24 mouse cellular contexts compared by ENCODE assay signal in genomic region chr4:119437936-119438335, GRCm38 (mm10). TPM values are rescaled to one million over a fixed set of nuclear protein-coding genes. Genes with fewer than 3 reads are reported as not detected.
DNase-seq lines count a peak whose midpoint lies in the region; ATAC-seq lines count a peak whose summit lies in the region.
"Had no signal": no experiment of that assay in that cellular context is flagged by ENCODE, and none has a peak within 500 bp of the region (broad histone marks: within the 10 kb centered on the region; RNA-seq: fewer than 3 reads in every experiment).

No protein-coding gene starts in this region.

- no peak overlapping the region for H3K27ac ChIP-seq in kidney, embryonic 16.5 days (ENCODE audit: low read length)
- no peak overlapping the region for H3K27ac ChIP-seq in kidney, embryonic 15.5 days
- H3K27ac ChIP-seq: embryonic facial prominence, embryonic 13.5 days; embryonic facial prominence, embryonic 15.5 days; forebrain, embryonic 10.5 days; forebrain, embryonic 12.5 days had no signal

- ATAC-seq in kidney, embryonic 16.5 days (ENCODE audit: low FRiP score, low TSS enrichment) = no peak
- no peak for ATAC-seq in kidney, embryonic 15.5 days (replicated peaks; ENCODE audit: low FRiP score)
- ATAC-seq: forebrain, embryonic 14.5 days had no signal

- no peak overlapping the region for H3K9ac ChIP-seq in kidney, embryonic 16.5 days (replicated peaks; ENCODE audit: low read length)
- no peak overlapping the region for H3K9ac ChIP-seq in kidney, embryonic 15.5 days
- H3K9ac ChIP-seq: embryonic facial prominence, embryonic 13.5 days; embryonic facial prominence, embryonic 15.5 days; forebrain, embryonic 12.5 days had no signal

- no peaks in the 10 kb centered on the region for H3K36me3 ChIP-seq in kidney, embryonic 16.5 days (ENCODE audit: insufficient read depth, low read length)
- no peaks in the 10 kb centered on the region for H3K36me3 ChIP-seq in kidney, embryonic 15.5 days
- H3K36me3 ChIP-seq: embryonic facial prominence, embryonic 13.5 days; embryonic facial prominence, embryonic 15.5 days; forebrain, embryonic 10.5 days; forebrain, embryonic 12.5 days had no signal

- peak; percentile 51 for DNase-seq in kidney, adult 11 months
- DNase-seq in kidney, adult 8-10 months = peak; percentile 62 to 66
- DNase-seq in kidney, postnatal 25 days = peak; percentile 20 to 65
- no peak for DNase-seq in kidney, postnatal 4 days
- DNase-seq: adrenal gland, adult 2 months; adrenal gland, postnatal 10 days; adrenal gland, postnatal 25 days; cerebellum, adult 11 months; cerebellum, adult 18-20 months; cerebellum, adult 8-10 months; cerebellum, adult 9-11 months; cerebellum, postnatal 14 days; cerebellum, postnatal 36 days; embryo, embryonic 11 days had no signal

- no peaks in the 10 kb centered on the region for H3K27me3 ChIP-seq in kidney, embryonic 16.5 days (ENCODE audit: insufficient read depth, low read length)
- H3K27me3 ChIP-seq in kidney, embryonic 15.5 days = no peaks in the 10 kb centered on the region
- H3K27me3 ChIP-seq: embryonic facial prominence, embryonic 13.5 days; embryonic facial prominence, embryonic 15.5 days had no signal

- 0 out of 2 replicates have a peak, but pooled peaks cover 4% of the 10 kb centered on the region for H3K4me1 ChIP-seq in kidney, embryonic 16.5 days (ENCODE audit: insufficient read depth, low read length)
- H3K4me1 ChIP-seq in kidney, embryonic 15.5 days = peaks cover 4% of the 10 kb centered on the region
- H3K4me1 ChIP-seq: embryonic facial prominence, embryonic 13.5 days; embryonic facial prominence, embryonic 15.5 days; forebrain, embryonic 12.5 days had no signal

- no peak overlapping the region for H3K4me3 ChIP-seq in kidney, embryonic 16.5 days (ENCODE audit: low read length)
- H3K4me3 ChIP-seq in kidney, embryonic 15.5 days (replicated peaks) = no peak overlapping the region
- H3K4me3 ChIP-seq: embryonic facial prominence, embryonic 13.5 days; embryonic facial prominence, embryonic 15.5 days; erythroblast, embryonic 14.5 days; forebrain, embryonic 10.5 days; forebrain, embryonic 12.5 days had no signal

- peaks cover 2% of the 10 kb centered on the region; the same call in 1 of the 2 replicates for H3K9me3 ChIP-seq in kidney, embryonic 16.5 days (ENCODE audit: low read length)
- H3K9me3 ChIP-seq in kidney, embryonic 15.5 days (replicated peaks) = no peaks in the 10 kb centered on the region
- H3K9me3 ChIP-seq: embryonic facial prominence, embryonic 15.5 days; forebrain, embryonic 10.5 days; forebrain, embryonic 12.5 days had no signal

- no peak overlapping the region for H3K4me2 ChIP-seq in kidney, embryonic 16.5 days (replicated peaks; ENCODE audit: low read depth, low read length)
- no peak overlapping the region for H3K4me2 ChIP-seq in kidney, embryonic 15.5 days
- H3K4me2 ChIP-seq: embryonic facial prominence, embryonic 13.5 days; embryonic facial prominence, embryonic 15.5 days; forebrain, embryonic 12.5 days had no signal

- WGBS in kidney, embryonic 16.5 days = 87% methylated on average over 2 of the region's 2 CpGs
- 82% methylated on average over 2 of the region's 2 CpGs for WGBS in kidney, embryonic 15.5 days

RNA-seq across cellular contexts. Expression of gene Zmynd12, which starts 15.3 kb away (rescaled TPM):
- polyA plus RNA-seq in kidney, embryonic 16.5 days (2015; fragmentation: Nextera tagmentation; extraction: Ambion mirVana) = 0.75 and 0.87 TPM in 2 replicates
- 0.44 and 0.51 TPM in 2 replicates for polyA plus RNA-seq in kidney, embryonic 15.5 days (2015; fragmentation: Nextera tagmentation; extraction: Ambion mirVana)
- polyA plus RNA-seq: C2C12; embryonic facial prominence, embryonic 11.5 days; embryonic facial prominence, embryonic 13.5 days; erythroblast, embryonic 14.5 days; forebrain, embryonic 12.5 days had no signal

RNA-seq across cellular contexts. Expression of gene Ppcs, which starts 15.7 kb away (rescaled TPM):
- polyA plus RNA-seq in kidney, embryonic 16.5 days (2015; fragmentation: Nextera tagmentation; extraction: Ambion mirVana) = 49.0 and 52.8 TPM in 2 replicates
- 41.6 and 44.1 TPM in 2 replicates for polyA plus RNA-seq in kidney, embryonic 15.5 days (2015; fragmentation: Nextera tagmentation; extraction: Ambion mirVana)

RNA-seq across cellular contexts. Expression of gene Ccdc30, which starts 22.6 kb away (rescaled TPM):
- 7.5 TPM in 2 replicates for polyA plus RNA-seq in kidney, embryonic 16.5 days (2015; fragmentation: Nextera tagmentation; extraction: Ambion mirVana)
- polyA plus RNA-seq in kidney, embryonic 15.5 days (2015; fragmentation: Nextera tagmentation; extraction: Ambion mirVana) = 6.6 and 6.8 TPM in 2 replicates
- polyA plus RNA-seq: erythroblast, embryonic 14.5 days had no signal

RNA-seq across cellular contexts. Expression of gene Rimkla, which starts 54.5 kb away (rescaled TPM):
- polyA plus RNA-seq in kidney, embryonic 16.5 days (2015; fragmentation: Nextera tagmentation; extraction: Ambion mirVana) = 1.8 and 2.2 TPM in 2 replicates
- polyA plus RNA-seq in kidney, embryonic 15.5 days (2015; fragmentation: Nextera tagmentation; extraction: Ambion mirVana) = 1.9 and 2.4 TPM in 2 replicates
- polyA plus RNA-seq: C2C12; erythroblast, embryonic 14.5 days had no signal

Comparison
In these comparisons a context has a peak if more than half of its experiments do, and no peak if none do; other contexts are left out.
1. DNase-seq: peak in kidney, adult 11 months (single experiment), kidney, adult 8-10 months (2 of 2) and kidney, postnatal 25 days (2 of 2); none in kidney, postnatal 4 days (0 of 2).